Mouse (Mus musculus) testis, postnatal 14 days (tissue): ENCODE measurements around the gene Rab44.

Source experiments
- DNase-seq: peaks from one replicate; pipeline ENCODE4 v3.0.0; 2021; ENCODE audit warnings: low spot score

The Rab44 gene

DNA sequence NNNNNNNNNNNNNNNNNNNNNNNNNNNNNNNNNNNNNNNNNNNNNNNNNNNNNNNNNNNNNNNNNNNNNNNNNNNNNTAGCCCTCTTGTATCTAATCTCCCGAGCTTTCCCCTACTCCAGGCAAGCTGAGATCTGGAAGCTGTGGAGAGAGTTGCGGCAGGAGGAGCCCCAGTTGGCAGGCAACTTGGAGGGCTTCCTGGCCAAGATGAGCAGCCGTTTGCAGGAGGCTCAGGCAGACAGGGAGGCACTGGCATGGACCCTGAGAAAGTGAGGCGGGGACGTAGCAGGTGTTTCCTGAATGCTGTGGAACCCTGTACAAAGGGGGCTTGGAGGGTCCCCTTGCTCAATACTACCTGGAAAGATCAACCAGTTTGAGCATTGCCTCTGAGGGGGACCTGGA is 21.1 kb downstream of the Rab44 start:
- DNase-seq: no peak

- peak; percentile 68 for DNase-seq
Measured at GRCm38 (mm10) chr17:29136236-29136635, 22.3 kb downstream of the Rab44 start.

DNA sequence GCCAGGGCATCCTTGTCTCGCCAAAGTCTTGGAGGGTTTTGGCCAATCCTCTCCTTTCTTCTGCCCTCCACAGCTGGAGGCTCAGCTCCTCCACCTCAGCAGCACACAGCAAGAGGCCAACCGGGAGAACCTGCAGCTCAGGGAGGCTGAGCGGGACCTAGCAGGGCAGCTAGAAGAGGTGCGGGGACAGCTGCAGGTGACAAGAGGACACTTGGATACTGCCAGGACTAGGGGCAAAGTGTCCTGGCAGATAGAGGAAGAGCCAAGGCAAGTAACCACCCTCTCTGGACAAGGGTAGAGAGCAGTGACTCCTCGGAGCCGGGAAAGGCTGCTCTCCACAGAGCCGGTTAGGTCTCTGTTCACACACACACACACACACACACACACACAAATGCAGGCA is 24.0 kb downstream of the Rab44 start:
- no peak for DNase-seq

- DNase-seq: no peak
Measured at GRCm38 (mm10) chr17:29141577-29141976, 27.6 kb downstream of the Rab44 start.

DNA sequence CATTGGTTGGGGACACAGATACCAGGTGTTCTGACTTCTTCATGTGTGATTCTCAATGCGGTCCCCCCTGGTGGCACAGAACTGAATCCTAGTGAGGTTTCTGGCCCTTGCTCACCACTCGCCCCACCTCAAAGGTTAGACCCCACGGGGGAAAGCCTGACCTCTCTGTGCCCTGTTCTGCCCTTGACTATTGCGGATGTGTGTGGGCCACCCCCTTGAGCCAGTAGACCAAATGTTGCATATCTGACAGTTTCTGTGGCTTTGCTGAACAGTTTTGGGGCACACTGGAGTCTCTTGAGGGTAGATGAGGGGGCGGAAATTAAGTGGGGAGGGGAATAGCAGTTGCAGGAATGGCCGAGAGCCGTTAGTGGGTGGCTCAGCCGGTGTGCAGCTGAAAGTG is 29.3 kb downstream of the Rab44 start:
- no peak for DNase-seq

DNA sequence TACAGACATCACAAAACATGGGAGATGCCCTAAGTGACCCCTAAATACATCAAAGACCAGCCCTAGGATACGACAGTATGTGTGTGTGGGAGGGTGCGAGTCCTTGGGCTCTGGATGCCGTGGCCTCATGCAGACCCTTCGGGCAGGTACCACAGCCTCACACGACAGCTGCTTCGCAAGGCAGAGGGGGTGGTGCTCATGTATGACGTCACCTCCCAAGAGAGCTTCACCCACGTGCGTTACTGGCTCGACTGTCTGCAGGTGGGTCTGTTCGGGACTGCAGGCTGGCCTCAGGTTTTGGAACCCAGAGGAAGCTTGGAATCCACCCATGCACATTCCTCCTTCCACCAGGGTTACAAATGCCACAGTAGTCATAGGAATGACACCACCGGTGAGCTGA is 31.2 kb downstream of the Rab44 start:
- DNase-seq: no peak

DNA sequence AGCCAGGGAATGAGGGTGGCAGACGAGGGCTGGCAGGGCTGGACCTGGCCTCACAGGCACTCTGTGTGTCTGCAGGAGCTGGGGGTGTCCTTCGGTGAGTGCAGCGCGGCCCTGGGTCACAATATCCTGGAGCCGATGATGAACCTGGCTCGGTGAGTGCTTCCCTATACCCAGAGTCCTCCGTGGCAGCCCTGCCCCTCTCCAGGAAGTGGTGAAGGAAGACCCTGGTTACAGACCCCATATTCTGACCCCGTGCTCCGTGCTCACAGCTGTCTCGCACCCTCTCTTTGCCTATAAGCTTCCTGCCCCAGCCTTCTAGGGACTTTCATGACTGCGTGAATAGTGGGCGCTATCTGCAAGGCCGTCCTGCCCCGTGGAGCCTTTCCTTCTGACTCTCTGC is 33.3 kb downstream of the Rab44 start:
- no peak for DNase-seq

DNA sequence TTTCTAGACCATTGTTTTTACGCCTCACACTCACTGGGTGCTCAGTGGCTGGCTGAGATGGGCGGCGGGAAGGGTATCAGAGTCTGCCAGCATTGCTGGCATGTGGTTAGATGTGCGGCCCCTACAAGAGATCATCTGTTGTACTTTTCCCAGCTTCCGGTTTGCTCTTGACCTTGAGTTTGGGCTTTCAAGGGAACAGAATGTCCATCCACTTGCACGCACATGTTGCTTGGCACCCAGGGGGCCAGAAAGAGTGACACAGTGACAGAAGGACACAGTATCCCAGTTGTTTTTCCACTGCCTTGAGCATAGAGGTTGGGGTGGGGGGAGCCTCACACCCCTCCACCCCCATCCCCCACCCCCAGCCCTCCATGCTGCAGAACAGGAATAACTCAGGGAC is 33.8 kb downstream of the Rab44 start:
- no peak for DNase-seq

GRCm38 (mm10) chr17:29149766-29150165 is 35.8 kb downstream of the Rab44 start:
- no peak for DNase-seq

GRCm38 (mm10) chr17:29152547-29152946 is 38.6 kb downstream of the Rab44 start:
- no peak for DNase-seq

DNA sequence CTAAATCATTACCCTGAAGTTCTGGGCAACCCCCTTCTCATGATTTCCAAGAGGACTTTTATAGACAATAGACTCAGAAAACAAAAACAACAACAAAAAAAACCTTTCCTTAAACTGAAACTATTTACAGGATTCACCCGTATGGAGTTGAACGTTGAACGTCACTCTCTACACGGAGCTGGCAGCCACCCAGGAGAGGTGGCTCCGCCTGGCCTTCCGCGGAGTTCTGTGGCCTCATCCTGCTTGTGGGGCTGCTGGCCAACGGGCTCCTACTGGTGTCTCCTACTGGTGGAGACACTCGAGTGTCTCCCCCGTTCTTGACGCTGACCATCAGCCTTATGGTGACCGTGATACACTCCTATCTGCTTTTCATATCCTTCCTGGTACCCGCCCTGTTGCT is 40.3 kb downstream of the Rab44 start:
- no peak for DNase-seq

- DNase-seq: no peak
Measured at GRCm38 (mm10) chr17:29155355-29156135, 41.6 kb downstream of the Rab44 start.

DNA sequence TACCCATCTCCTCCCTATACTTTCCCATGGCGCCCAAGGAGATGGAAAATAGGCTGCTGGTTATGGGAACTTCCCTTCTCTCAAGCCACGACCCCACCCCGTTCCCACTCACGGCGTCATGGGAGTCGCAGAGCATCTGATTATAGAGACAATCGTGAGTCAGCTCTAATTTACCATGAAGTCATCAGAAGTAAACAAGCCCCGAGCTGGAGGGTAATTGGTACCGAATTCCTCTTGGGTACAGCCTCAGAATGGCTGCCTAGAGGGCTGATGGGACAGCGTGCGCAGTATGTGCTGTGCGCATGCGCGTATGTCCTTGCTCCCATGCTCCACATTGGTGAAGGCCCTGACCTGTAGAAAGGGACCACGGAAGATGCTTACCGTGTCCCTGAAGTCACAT is 42.5 kb downstream of the Rab44 start:
- DNase-seq: peak; percentile 57

GRCm38 (mm10) chr17:29156866-29157265 is 42.9 kb downstream of the Rab44 start:
- DNase-seq: no peak

- DNase-seq: no peak
Measured at GRCm38 (mm10) chr17:29158899-29159298, 45.0 kb downstream of the Rab44 start.

GRCm38 (mm10) chr17:29159320-29159719 is 45.4 kb downstream of the Rab44 start:
- DNase-seq: no peak

- no peak for DNase-seq
Measured at GRCm38 (mm10) chr17:29159743-29160455, 46.0 kb downstream of the Rab44 start.

- DNase-seq: no peak
Measured at GRCm38 (mm10) chr17:29162334-29162733, 48.4 kb downstream of the Rab44 start.

- no peak for DNase-seq
Measured at GRCm38 (mm10) chr17:29164469-29165111, 50.6 kb downstream of the Rab44 start.

GRCm38 (mm10) chr17:29165452-29165851 is 51.5 kb downstream of the Rab44 start:
- DNase-seq: no peak

GRCm38 (mm10) chr17:29165967-29166578 is 52.1 kb downstream of the Rab44 start:
- no peak for DNase-seq

DNA sequence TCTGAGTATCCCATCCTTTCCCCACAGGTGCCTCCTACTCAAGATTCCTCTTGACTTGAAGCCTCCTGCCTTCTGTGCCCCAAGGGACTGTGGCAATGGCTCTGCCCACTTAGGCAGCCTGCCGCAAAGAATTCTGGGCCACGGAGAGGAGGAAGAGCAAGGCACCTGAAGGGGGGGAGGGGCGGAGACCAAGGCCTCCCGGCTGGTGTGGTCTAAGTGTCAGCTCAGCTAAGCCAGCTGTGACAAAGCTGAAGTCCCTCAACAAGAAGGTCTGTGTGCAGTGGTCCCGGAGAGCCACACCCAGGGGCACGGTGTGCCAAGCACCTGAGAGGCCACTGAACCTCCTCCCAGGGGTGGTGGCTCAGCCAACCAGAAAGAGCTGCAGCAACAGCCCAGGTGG is 53.4 kb downstream of the Rab44 start:
- DNase-seq: no peak

DNA sequence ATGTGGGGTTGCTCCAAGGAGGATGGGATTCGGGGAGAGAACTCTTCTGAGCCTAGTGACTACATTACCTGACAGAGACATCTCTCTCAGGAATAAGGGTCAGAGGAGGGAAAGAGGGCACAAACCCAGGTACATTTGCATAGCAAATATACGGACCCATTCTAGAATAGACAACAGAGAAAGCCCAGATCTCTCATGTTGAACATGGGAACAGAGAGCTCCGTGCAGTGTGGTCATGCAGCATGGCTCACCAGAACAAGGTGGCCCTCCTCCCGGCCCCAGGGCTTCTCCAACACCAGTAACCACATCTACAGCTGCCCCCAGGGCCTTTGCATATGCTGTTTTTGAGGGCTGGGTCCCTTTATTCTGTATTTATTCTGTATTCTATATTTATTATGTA is 54.5 kb downstream of the Rab44 start:
- DNase-seq: no peak
